Mouse (Mus musculus) hindbrain, embryonic 10.5 days (tissue): ENCODE results near the gene Tacc3. TPM values are rescaled to one million over a fixed set of nuclear protein-coding genes. Genes with fewer than 3 reads are reported as not detected.
A peak's percentile ranks its signal among the peaks of the same experiment; 100 is the strongest.

Experiments used
- DNase-seq: peaks from one replicate; pipeline ENCODE4 v3.0.0-alpha.2; 2017; ENCODE audit warnings: low spot score
- H3K27ac ChIP-seq: fragments of 300-500 bp; sonication (generic); 2 replicates; pipeline ENCODE4 v1.5.1; 2016; ENCODE audit warnings: mild to moderate bottlenecking, moderate library complexity
- H3K27me3 ChIP-seq: fragments of 300-500 bp; sonication (generic); 2 replicates; pipeline ENCODE4 v1.6.1; 2016; ENCODE audit warnings: mild to moderate bottlenecking; ENCODE audit not compliant: poor library complexity, insufficient read depth, severe bottlenecking
- H3K36me3 ChIP-seq: fragments of 300-500 bp; sonication (generic); 2 replicates; pipeline ENCODE4 v1.6.1; 2016; ENCODE audit warnings: mild to moderate bottlenecking, moderate library complexity
- H3K4me1 ChIP-seq: fragments of 300-500 bp; sonication (generic); replicated peaks from 2 replicates; pipeline ENCODE4 v1.6.1; 2016; ENCODE audit warnings: mild to moderate bottlenecking
- H3K4me3 ChIP-seq: fragments of 300-500 bp; sonication (generic); 2 replicates; pipeline ENCODE4 v1.5.1; 2016; ENCODE audit warnings: mild to moderate bottlenecking, moderate library complexity
- H3K9me3 ChIP-seq: fragments of 300-500 bp; sonication (generic); 2 replicates; pipeline ENCODE4 v1.6.1; 2016; ENCODE audit warnings: mild to moderate bottlenecking, moderate library complexity
- WGBS: fragments of 180-500 bp; shearing (Covaris S2); methylation state at CpG from one replicate; pipeline ENCODE4 v1.1.7; 2016; 5-methylcytosine and 5-hydroxymethylcytosine counted together
- polyA plus RNA-seq: library from polyadenylated mRNA; unstranded; fragments of >200 nt; fragmentation: Nextera tagmentation; extraction: Ambion mirVana; gene quantifications from 2 replicates; pipeline ENCODE4 v1.2.1, GENCODE M21; 2016

Tacc3 gene
- polyA plus RNA-seq = 259 and 305 TPM in 2 replicates

DNA sequence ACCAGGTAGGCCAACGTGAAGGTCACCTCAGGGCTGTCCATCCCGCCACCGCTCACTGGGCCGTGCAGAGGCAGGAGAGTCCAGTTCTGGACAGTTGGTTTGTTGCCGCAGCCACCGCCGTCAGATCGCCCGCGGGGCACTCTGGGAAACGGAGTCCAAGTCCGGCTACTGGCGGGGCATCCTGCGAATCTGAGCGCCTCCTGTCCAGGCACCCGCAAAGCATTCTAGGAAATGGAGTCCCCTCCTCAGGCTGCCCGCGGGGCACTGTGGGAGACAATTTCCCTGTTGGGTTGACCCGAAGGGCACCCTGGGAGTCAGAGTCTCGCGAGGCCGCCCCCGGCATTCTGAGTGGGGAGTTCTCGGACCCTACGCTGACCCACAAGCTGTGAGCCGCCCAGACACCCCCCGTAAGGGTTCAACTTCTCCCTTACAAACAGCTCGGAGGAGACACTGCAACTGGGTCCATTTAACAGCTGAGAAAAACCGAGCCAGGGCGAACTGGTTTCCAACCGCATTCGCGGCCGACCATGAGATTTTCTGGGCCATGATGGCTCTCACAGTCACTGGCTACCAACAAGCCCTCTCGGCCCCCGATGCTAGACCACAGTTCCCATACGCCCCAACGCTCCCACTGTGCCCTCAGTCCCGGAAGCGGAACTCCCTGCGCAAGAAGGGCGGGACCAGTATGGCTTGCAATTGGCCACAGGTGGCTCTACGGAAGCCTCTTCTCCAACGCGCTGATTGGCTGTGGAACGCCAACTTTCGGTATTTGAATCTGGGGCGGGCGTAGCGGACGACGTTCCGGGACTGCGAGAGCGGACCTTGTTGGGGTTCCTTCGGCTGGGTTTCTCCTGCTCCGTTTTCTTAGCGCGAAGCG, at the start of gene Tacc3, which contains the start of gene Tmem129:
Gene Tacc3 (plus strand): TSS at position 342 of the 877 bp plus-strand sequence.
Gene Tmem129 (minus strand): TSS at position 630 of the 877 bp plus-strand sequence.
- under 1% methylated on average over 60 of the region's 60 CpGs for WGBS
- Histone ChIP-seq H3K9me3 (no peaks in the 10 kb centered on the region), H3K27me3 (no peaks in the 10 kb centered on the region), H3K36me3 (peaks cover 59% of the 10 kb centered on the region), H3K4me1 (peaks cover 58% of the 10 kb centered on the region), H3K27ac (peak within 1 kb of the TSS; percentile 96), H3K4me3 (peak within 1 kb of the TSS; percentile 86)
- peak; percentile 98 for DNase-seq

GRCm38 (mm10) chr5:33609226-33609625, 48.7 kb upstream of the Tacc3 start:
- WGBS = 84% methylated on average over 1 of the region's 1 CpGs
- H3K4me3 ChIP-seq = no peak overlapping the region
- H3K36me3 ChIP-seq = peaks cover 84% of the 10 kb centered on the region
- no peaks in the 10 kb centered on the region for H3K9me3 ChIP-seq
- H3K27me3 ChIP-seq = no peaks in the 10 kb centered on the region
- H3K4me1 ChIP-seq = 0 out of 2 replicates have a peak, but pooled peaks cover 2% of the 10 kb centered on the region
- DNase-seq = no peak
- no peak overlapping the region for H3K27ac ChIP-seq

DNA sequence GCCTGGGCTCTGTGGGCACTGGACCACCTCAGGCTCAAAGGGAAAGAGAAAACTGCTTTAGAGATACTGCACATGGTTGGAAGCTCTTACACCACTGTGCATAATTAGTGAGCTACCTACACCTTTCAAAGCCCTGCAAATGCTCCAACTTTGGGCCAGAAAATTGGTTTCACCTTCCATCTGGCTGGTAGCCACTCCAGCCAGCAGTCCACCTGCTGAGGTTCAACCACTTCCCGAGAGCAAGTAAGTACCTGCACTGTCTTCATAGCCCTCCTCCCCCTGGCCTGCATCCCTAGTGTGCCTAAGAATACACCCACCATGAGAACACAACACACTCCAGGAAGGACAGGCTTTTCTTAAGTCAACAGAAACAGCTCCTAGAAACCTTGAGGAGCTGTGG, 46.1 kb upstream of the Tacc3 start:
- WGBS = 97% methylated on average over 1 of the region's 1 CpGs
- 0 out of 2 replicates have a peak, but pooled peaks cover 2% of the 10 kb centered on the region for H3K4me1 ChIP-seq
- peaks cover 75% of the 10 kb centered on the region for H3K36me3 ChIP-seq
- no peak overlapping the region for H3K27ac ChIP-seq
- DNase-seq = no peak
- no peaks in the 10 kb centered on the region for H3K27me3 ChIP-seq
- H3K4me3 ChIP-seq = no peak overlapping the region
- no peaks in the 10 kb centered on the region for H3K9me3 ChIP-seq

- Histone ChIP-seq H3K4me3 (no peak overlapping the region), H3K9me3 (no peaks in the 10 kb centered on the region), H3K27me3 (no peaks in the 10 kb centered on the region), H3K27ac (no peak overlapping the region), H3K36me3 (peaks cover 54% of the 10 kb centered on the region), H3K4me1 (no peaks in the 10 kb centered on the region)
- DNase-seq = no peak
- WGBS = 92% methylated on average over 6 of the region's 6 CpGs
Observed at GRCm38 (mm10) chr5:33614391-33614790, 43.5 kb upstream of the Tacc3 start.

DNA sequence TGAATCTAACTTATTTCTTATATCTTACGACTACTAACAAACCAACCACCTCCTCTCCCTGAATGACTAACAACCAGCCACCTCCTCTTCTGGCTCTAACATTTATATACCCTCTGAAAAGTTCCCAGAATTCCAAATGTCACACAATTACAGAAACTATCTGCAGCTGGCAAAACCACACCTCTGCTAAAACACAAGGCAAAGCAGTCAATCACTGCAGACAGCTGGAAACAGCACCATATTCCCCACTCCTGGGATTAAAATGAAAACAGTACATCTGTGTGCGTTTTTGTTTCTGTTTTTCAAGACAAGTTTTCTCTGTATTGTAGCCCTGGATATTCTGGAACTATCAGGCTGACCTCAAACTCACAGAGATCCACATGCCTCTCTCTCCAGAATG, 35.3 kb upstream of the Tacc3 start:
- H3K27me3 ChIP-seq = no peaks in the 10 kb centered on the region
- 94% methylated on average over 2 of the region's 2 CpGs for WGBS
- H3K36me3 ChIP-seq = peaks cover 19% of the 10 kb centered on the region
- peaks cover 9% of the 10 kb centered on the region for H3K4me1 ChIP-seq
- H3K9me3 ChIP-seq = no peaks in the 10 kb centered on the region
- H3K4me3 ChIP-seq = no peak overlapping the region
- no peak overlapping the region for H3K27ac ChIP-seq
- no peak for DNase-seq

DNA sequence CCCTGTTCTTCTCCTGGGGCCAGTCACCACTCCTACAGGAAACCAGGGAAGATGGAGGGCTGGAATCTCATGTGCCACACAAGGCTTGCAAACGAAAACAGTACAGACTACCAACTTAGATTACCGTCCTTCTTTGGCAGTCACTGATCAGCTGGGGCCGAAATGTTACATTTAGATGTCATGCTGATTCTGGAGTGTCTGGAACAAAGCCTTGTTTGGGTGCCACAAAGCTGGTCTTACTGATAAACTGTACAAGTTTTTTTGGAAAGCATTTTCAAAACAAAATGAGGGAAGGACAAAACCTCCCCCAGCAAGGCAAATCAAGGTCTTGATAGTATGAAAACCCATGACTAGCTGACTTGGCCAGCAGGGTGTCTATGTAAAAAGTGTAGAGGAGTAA, 34.2 kb upstream of the Tacc3 start:
- Histone ChIP-seq H3K27me3 (no peaks in the 10 kb centered on the region), H3K27ac (no peak overlapping the region), H3K4me3 (no peak overlapping the region), H3K36me3 (peaks cover 19% of the 10 kb centered on the region), H3K4me1 (peaks cover 20% of the 10 kb centered on the region), H3K9me3 (no peaks in the 10 kb centered on the region)
- 78% methylated on average over 3 of the region's 3 CpGs for WGBS
- DNase-seq = no peak

DNA sequence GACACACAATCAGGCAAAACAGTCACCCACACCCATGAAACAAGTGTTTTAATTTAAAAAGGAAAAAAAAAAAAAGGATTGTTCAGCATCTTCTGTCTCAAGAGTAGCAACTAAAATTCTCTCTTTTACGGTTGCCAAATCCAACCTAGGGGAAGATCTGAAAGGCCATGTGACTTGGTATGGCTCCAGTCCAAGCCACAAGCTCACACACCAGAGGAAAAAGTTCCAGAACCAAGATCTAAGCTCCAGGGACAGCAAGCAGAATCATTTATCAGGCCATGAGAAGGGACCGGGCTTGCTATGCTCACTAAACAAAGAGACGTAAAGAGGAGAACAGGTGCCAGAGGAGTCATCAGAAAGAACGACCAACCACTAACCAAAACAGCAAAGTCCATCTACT, 30.0 kb upstream of the Tacc3 start:
- Histone ChIP-seq H3K9me3 (no peaks in the 10 kb centered on the region), H3K27ac (no peak overlapping the region), H3K36me3 (peaks cover 6% of the 10 kb centered on the region; the same call in 1 of the 2 replicates), H3K27me3 (no peaks in the 10 kb centered on the region), H3K4me1 (peaks cover 34% of the 10 kb centered on the region), H3K4me3 (peak overlapping the region; percentile 89)
- 68% methylated on average over 4 of the region's 4 CpGs for WGBS
- no peak for DNase-seq

DNA sequence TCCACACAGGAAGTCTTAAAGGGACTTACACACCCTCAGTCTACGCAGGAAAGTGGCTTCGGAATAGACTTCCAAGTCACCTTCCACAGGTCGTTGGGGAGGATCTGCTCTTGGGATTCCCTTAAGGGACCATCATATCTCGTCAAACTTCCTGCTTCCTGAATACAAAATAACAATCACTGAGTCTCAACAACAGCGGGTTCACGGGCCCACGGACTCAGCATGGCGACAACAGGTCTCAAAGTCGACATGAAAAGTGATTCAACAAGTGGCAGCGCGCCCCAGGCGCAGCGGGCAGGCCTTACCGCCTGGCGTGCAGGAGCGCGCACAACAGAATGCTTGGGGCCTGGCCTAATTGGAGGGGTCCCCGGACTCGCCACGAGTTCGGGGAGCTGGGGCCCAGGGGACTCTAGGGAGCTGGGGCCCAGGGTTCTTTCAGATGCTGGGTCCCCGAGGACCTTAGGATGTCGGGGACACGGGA, 29.1 kb upstream of the Tacc3 start:
- Histone ChIP-seq H3K36me3 (no peaks in the 10 kb centered on the region), H3K27ac (peak overlapping the region; percentile 94), H3K4me3 (peak overlapping the region; percentile 89), H3K27me3 (no peaks in the 10 kb centered on the region), H3K9me3 (no peaks in the 10 kb centered on the region), H3K4me1 (peaks cover 29% of the 10 kb centered on the region)
- under 1% methylated on average over 24 of the region's 24 CpGs for WGBS
- DNase-seq = peak; percentile 66

- Histone ChIP-seq H3K9me3 (no peaks in the 10 kb centered on the region), H3K27ac (peak within 1 kb of the TSS; percentile 94), H3K4me3 (peak within 1 kb of the TSS; percentile 89), H3K36me3 (peaks cover 1% of the 10 kb centered on the region), H3K27me3 (no peaks in the 10 kb centered on the region), H3K4me1 (peaks cover 29% of the 10 kb centered on the region)
- DNase-seq = peak; percentile 100
- whole genome bisulfite sequencing = under 1% methylated on average over 99 of the region's 99 CpGs
Observed at GRCm38 (mm10) chr5:33629301-33629987, 28.5 kb upstream of the Tacc3 start, which contains the start of the genes Fam53a and Gm9903. Fam53a (minus strand) TSS chr5:33629635. Gm9903 (plus strand) TSS chr5:33629925.

GRCm38 (mm10) chr5:33630061-33630460, 27.9 kb upstream of the Tacc3 start:
- DNase-seq = no peak
- Histone ChIP-seq H3K4me1 (peaks cover 29% of the 10 kb centered on the region), H3K9me3 (no peaks in the 10 kb centered on the region), H3K4me3 (peak overlapping the region; percentile 89), H3K36me3 (peaks cover 7% of the 10 kb centered on the region), H3K27me3 (no peaks in the 10 kb centered on the region), H3K27ac (peak overlapping the region; percentile 94)
- 6% methylated on average over 9 of the region's 9 CpGs for WGBS

GRCm38 (mm10) chr5:33630615-33631014, 27.3 kb upstream of the Tacc3 start:
- peaks cover 29% of the 10 kb centered on the region for H3K4me1 ChIP-seq
- H3K27me3 ChIP-seq = no peaks in the 10 kb centered on the region
- WGBS = 72% methylated on average over 4 of the region's 4 CpGs
- no peaks in the 10 kb centered on the region for H3K9me3 ChIP-seq
- H3K27ac ChIP-seq = no peak overlapping the region
- no peak for DNase-seq
- peak overlapping the region; percentile 89 for H3K4me3 ChIP-seq
- peaks cover 13% of the 10 kb centered on the region for H3K36me3 ChIP-seq

DNA sequence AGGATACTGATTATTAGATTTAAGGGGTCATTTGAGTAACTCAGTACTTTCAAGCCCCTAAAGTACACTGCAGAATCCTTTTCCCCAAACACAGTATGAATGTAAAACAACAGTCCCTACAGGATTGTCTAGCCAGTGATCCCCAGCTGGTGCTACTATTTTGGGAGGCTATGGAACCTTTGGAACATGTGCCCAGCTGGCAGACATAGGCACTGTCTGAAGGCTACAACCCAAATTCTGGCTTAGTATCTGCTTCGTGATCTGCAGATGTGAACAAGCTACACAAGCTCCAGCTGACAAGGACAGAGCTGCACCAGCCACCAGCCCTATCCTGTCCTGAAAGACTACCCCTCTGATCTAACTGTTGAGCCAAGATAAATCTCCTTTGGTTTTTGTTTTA, 25.4 kb upstream of the Tacc3 start:
- H3K4me3 ChIP-seq = no peak overlapping the region
- H3K9me3 ChIP-seq = no peaks in the 10 kb centered on the region
- H3K36me3 ChIP-seq = peaks cover 32% of the 10 kb centered on the region
- 92% methylated on average over 1 of the region's 1 CpGs for WGBS
- H3K4me1 ChIP-seq = peaks cover 27% of the 10 kb centered on the region
- DNase-seq = no peak
- no peaks in the 10 kb centered on the region for H3K27me3 ChIP-seq
- H3K27ac ChIP-seq = no peak overlapping the region

GRCm38 (mm10) chr5:33635361-33635760, 22.6 kb upstream of the Tacc3 start:
- 91% methylated on average over 3 of the region's 3 CpGs for WGBS
- DNase-seq = no peak

More at GRCm38 (mm10) chr5:33635361-33635760, 22.6 kb upstream of the Tacc3 start:
- Histone ChIP-seq H3K4me3 (no peak overlapping the region), H3K27me3 (no peaks in the 10 kb centered on the region), H3K36me3 (peaks cover 56% of the 10 kb centered on the region), H3K27ac (no peak overlapping the region), H3K4me1 (peaks cover 5% of the 10 kb centered on the region), H3K9me3 (no peaks in the 10 kb centered on the region)
